Mouse (Mus musculus) large intestine, adult 2 months (tissue): ENCODE results near the gene Slc25a5. TPM values are rescaled to one million over a fixed set of nuclear protein-coding genes. Genes with fewer than 3 reads are reported as not detected.
"Not testable (repeated sequence)": the region's sequence is repeated elsewhere in the genome, so short reads cannot be mapped to it uniquely, and the experiment has no call there.

Experiments
- DNase-seq: peaks from one replicate; pipeline ENCODE4 v3.0.0-alpha.2; 2012; ENCODE audit warnings: low read depth, low spot score
- WGBS: fragments of 180-500 bp; shearing (Covaris S2); methylation state at CpG from one replicate; pipeline ENCODE4 v1.1.7; 2018; 5-methylcytosine and 5-hydroxymethylcytosine counted together
- polyA plus RNA-seq: library from polyadenylated mRNA; depleted of rRNA; stranded (reverse); fragments of >200 nt; gene quantifications from 2 replicates; pipeline ENCODE4 v1.2.3, GENCODE M21; 2012

Slc25a5 gene
- polyA plus RNA-seq, 1 experiment: 1,802 TPM

DNA sequence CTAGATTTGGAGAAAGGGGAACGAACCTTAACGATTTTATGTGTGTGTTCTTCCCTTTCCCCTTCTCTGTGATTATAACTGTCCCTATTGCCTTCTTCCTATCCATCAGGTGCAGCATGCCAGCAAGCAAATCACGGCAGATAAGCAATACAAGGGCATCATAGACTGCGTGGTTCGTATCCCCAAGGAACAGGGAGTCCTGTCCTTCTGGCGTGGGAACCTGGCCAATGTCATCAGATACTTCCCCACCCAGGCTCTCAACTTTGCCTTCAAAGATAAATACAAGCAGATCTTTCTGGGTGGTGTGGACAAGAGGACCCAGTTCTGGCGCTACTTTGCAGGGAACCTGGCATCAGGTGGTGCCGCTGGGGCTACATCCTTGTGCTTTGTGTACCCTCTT is 1.3 kb downstream of the Slc25a5 start:
- not testable (repeated sequence) for DNase-seq
- WGBS: 36% methylated on average over 8 of the region's 8 CpGs

- no peak for DNase-seq
- 35% methylated on average over 6 of the region's 6 CpGs for WGBS
These were observed 3.9 kb downstream of the Slc25a5 start for GRCm38 (mm10) chrX:36799131-36799879.

DNA sequence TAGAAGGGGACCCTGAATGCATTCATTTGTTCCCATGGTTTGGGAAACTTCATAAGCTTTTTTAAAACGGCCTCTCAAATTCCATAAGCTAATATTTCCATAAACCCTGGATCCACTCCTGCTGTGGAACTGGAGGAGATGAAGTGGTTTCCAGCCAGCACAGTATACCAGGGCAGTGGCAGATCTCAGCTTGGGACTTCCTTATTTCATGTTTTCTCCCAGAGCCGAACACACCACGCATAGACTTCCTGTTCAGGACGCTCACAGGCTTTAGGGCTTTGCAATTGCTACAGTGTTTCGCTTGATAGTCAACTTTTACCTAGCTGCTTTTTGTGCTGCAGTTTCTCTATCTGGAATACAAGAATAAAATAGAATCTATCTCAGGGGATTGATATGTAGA is 7.7 kb downstream of the Slc25a5 start:
- no peak for DNase-seq
- 41% methylated on average over 5 of the region's 5 CpGs for WGBS

GRCm38 (mm10) chrX:36804196-36804595 is 8.7 kb downstream of the Slc25a5 start:
- WGBS: 41% methylated on average over 5 of the region's 5 CpGs
- DNase-seq: no peak

GRCm38 (mm10) chrX:36805466-36806235 is 10.2 kb downstream of the Slc25a5 start:
- DNase-seq: no peak
- 48% methylated on average over 5 of the region's 5 CpGs for WGBS

GRCm38 (mm10) chrX:36807360-36808317 is 12.2 kb downstream of the Slc25a5 start:
- no peak for DNase-seq

DNA sequence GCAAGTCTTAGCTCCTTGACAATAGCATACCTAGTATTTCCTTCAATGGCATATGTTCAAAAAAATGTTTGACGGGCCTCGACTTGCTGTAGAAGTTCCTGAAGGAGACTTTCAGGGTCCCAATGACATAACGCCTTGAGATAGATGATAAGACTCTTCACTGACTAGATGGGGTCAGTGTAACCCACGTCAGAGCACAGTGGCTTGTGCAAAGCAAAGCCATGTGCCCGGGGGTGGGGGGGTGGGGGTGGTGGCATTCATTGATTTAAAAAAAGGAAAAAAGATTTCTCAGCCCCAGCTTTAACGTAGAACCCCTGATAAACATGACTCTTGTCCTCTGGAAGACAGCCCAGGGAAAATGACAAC is 12.8 kb downstream of the Slc25a5 start:
- no peak for DNase-seq
- WGBS: 34% methylated on average over 6 of the region's 6 CpGs

More at GRCm38 (mm10) chrX:36807360-36808317, 12.2 kb downstream of the Slc25a5 start:
- 15% methylated on average over 45 of the region's 45 CpGs for WGBS

DNA sequence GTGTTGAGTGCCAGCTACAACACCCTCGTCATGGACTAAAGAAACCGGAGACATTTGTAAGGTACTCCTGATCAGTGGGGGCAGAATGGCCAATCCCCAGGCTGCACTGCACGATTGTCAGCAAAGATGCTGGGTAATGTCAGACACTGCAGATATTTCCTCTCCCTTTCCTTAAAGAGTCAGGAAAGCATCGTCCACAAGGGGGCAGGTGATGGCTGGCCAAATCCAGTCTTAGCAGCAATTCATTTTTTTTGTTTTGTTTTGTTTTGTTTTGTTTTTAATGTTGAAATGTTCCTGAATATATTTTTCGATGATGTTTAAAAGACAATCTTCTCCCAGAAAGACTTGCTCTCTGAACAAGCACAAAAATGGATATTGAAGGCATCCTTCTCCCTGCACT is 15.9 kb downstream of the Slc25a5 start:
- WGBS: 35% methylated on average over 5 of the region's 5 CpGs
- DNase-seq: no peak

DNA sequence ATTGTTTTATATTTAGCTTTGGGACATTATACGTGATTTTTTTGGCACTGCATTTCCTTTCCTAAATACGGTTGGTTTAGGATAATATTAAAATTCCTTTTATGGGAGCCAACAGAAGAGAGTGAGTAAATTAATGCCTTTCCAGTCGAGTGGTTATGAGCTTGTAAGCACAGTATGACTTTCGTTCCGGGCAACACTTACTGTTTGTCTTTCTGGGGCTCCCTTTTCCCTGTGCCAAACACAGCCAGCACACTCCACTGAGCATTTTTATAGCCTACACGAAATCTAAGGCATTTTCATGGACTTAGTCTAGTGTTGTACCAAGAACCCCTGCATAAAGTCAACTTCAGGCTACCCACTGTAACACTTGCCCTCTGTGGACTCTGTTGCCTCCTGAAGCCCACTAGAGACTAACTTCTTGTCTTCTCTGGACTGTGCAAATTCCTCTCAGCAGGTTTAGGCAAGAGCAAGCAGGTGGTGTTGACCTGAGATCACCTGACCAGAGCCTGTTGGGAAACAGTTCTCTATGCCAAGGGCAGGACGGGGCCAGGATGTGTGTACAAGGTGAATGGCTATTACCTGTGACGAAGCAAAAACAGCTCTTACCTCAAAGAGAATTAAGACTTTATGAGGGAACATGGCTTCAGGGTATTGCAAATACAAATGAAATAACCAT is 18.8 kb downstream of the Slc25a5 start:
- 37% methylated on average over 8 of the region's 8 CpGs for WGBS
- no peak for DNase-seq

DNA sequence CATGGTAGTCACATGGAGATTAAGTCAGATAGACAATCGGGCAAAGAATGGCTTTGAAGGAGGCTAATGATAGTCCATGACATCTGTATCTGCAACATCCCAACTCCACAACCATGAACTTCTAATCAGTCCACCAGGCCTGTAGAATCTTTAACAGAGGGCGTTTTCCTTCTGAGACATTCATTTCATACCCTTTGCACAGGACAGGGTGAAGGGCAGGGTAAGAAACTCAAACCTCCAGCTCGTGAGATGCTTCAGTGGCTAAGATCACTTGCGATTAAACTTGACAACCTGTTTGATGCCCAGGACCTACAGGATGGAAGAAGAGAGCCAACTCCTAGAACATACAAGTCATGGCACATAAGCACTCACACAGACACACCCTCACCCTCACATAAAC is 19.6 kb downstream of the Slc25a5 start:
- 53% methylated on average over 4 of the region's 4 CpGs for WGBS
- DNase-seq: no peak

GRCm38 (mm10) chrX:36815439-36815838 is 20.0 kb downstream of the Slc25a5 start:
- WGBS: 64% methylated on average over 3 of the region's 4 CpGs
- DNase-seq: no peak

DNA sequence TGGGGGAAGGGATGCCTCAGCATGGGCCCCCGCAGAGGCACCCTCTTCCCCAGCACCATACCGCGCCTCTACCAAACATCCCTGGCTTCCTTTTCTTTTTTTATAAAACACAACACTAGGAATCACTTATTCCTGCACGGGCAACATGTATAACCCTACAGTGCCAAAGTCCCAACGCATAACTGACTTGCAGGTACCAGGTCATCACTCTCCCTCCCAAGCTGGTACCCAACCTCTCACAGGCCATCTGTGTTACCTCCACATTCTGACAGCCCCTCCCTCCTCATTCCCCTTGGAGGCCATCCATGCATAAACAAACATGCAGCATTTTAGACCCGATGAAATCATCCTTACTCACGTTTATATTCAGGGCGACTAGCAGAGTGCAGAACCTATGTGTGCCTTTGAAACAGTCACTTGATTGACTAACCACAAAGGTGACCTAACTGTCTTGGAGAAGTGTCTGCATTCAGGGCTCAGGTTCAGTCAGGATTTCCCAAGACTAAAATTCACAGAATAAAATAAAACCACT is 21.0 kb downstream of the Slc25a5 start:
- no peak for DNase-seq
- 33% methylated on average over 8 of the region's 8 CpGs for WGBS

DNA sequence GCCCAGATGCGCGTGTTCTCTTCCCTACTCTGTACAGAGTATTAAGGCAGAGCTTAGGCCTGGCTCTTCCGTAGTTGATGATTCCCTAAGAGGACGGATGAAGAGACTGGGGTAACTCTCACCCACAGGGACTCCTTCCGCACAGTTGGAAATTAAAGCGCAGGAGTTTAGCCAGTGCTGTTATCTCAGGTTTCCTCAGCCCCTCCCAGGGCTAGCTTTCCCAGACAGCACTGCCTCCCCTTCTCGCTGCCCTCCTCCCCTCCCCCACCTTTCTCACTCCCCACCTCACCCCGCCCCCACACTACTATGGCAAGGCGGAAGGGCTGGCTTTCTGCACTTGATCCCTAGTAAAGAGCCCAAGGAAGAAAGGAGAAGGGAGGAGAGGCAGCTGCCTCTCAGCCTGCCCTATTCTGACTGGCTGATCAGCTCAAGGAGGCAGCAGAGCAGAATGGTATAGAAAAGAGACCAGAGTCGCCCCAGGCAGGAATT is 21.5 kb downstream of the Slc25a5 start:
- WGBS: 18% methylated on average over 10 of the region's 10 CpGs
- DNase-seq: no peak

GRCm38 (mm10) chrX:36819575-36819974 is 24.1 kb downstream of the Slc25a5 start:
- no peak for DNase-seq
- WGBS: 37% methylated on average over 4 of the region's 4 CpGs

DNA sequence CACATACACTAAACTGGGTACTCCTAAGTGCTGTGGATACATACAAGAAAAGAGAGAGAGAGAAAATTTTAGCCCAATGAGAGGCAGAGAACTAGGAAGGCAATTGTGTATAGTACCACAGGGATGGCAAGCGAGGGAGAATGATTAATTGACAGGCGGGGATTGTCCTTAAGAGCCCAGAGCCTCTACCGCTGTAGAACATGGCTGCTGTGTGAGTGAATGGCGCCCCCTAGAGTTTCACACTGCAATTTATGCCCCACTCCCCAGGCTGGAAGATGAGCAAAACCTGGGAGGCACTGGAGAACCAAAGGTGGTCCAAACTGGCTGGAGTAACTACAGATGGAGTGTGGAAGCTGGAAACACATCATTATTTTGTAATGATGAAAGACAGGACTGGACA is 24.8 kb downstream of the Slc25a5 start:
- DNase-seq: no peak
- 7% methylated on average over 4 of the region's 4 CpGs for WGBS

DNA sequence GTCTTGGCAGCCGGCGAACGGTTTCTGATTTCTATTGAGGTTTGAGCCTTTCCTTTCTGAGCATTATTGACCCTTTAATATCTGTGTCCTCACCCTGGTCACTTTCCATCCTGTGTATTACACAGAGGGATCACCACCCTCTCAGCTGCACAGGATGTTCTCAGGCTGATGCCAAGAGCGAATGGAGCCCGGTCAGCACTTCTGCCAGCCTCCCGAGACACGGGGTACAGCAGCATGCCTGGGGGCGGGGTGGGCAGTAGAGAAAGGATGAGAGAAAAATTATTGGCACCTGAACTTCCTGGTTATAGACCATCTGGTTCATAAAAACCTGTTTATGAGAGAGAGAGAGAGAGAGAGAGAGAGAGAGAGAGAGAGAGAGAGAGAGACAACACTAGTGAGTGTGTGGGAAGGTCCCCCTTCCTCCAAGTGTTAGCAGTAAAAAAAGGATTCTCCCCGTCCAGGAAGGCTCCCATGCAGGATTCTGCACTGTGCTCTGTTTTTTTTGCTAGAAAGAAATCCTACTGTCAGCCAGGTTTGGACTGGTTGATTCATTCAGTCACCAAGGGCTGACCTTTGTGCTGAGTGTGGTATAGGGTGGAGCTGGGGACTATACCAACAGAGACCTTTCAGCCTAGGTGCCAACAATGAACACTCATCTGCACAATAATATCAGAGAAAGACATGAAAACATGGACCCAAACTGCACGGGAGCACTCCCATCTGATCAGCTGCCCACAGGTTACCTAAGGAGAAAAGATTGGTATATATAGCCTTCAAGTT is 28.7 kb downstream of the Slc25a5 start:
- 46% methylated on average over 10 of the region's 10 CpGs for WGBS
- no peak for DNase-seq

DNA sequence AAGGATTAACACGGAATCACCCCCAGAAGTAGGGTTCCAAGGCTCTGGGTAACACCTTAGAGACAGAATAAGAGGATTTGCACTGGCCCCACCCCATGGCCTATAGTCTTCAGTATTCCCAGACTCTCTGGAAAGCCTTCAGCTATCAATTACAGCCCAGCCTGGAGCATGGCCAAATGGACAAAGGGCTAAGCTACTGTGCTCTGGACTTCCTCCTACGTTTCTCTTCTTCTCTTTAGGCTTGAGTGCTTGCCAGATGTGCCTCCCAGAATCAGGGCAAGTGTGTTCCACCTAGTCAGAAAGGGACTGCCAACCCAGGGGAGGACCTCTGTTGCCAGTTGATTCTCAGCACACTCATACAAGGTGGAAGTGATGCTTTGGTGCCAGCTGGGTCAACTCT is 29.6 kb downstream of the Slc25a5 start:
- DNase-seq: peak; percentile 76
- 26% methylated on average over 2 of the region's 2 CpGs for WGBS

GRCm38 (mm10) chrX:36826873-36827272 is 31.4 kb downstream of the Slc25a5 start:
- WGBS: 69% methylated on average over 5 of the region's 5 CpGs
- no peak for DNase-seq
